Mouse (Mus musculus) right cerebral cortex, postnatal 10 days (tissue): ENCODE results near the gene Kdm5c.
"Not testable (repeated sequence)": the region's sequence is repeated elsewhere in the genome, so short reads cannot be mapped to it uniquely, and the experiment has no call there.

Source experiments
- DNase-seq, 2 experiments: peaks; one replicate each; pipeline ENCODE4 v3.0.0; 2021; ENCODE audit warnings: low spot score in 2 of 2

The Kdm5c gene

DNA sequence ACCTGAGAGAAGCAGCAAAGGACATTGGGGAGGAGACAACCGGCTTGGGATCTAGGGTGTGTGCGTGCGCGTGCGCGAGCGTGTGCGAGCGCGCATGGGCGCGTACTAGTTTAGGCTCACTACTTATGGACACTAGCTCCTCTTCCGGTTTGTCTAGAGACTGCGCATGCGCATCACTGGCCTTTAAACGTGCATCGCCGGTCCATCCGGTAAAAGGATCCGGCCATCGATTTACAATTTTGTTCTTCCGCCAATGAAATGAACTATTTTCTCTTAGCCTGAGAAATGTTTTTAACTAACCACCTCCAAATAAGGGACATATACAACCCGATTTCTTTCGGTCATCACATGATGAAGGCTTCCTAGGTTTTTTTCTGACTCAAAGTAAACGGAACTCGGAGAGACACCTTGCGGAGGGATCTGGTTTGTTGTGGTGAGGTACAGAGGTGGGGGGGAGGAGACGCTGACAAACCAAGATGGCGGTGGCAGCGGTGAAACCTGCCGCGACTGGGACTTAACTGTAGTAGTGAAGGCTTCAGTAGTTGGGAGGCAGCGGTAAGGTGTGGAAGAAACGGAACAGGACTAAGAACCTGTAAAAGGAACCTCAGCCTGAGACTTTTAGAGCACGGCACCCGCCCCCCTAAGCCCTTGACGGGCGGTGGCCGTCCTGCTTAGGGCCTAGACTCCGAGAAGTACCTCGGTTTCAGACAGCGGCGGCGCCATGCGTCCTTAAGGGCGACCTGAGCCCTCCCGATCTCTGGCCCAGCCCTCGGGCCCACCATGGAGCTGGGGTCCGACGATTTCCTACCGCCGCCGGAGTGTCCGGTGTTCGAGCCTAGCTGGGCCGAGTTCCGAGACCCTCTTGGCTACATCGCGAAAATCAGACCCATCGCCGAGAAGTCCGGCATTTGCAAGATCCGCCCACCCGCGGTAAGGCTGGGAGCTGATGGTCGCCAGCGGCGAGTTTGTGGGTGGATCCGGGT, at the start of gene Kdm5c:
Gene Kdm5c, plus strand, starts transcription at position 240 of the 983 bp plus-strand sequence.
- DNase-seq: peak; percentile 97 to 100

DNA sequence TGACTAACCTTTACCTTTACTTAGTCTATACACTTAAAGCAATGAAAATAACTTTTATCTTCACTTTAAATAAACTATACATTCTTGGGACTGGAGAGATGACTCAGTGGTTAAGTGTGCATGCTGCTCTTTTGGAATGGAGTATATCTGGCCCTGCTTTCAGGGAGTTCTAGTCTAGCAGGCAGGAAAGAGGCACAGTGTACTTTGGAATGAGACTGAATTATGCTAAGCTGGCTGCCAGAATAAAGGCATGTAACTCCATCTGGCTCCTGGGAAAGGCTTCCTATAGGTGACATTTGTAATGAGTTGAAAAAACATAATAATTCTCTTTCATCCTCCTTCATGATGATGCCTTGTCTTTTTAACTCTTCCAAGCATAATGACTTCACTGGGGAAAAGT, 45.7 kb upstream of the Kdm5c start:
- no peak for DNase-seq

DNA sequence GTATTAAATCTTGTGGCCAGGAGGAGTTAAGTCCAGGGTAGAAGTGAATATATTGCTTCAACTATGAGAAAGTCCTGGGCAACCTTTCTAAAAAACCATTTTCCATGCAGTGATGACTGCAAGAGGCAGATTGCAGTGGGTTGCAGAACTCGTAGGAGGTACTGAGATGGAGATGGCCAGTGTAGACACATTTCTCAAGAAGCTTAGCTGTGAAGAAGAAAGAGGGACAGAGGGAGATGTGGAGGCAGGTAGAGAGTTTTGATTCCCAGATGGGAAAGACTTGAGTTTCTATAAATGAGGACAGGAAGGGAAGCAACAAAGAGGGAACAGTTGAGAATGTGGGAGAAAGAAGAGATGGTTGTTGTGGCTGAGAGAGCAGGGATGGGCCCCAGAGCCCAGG, 41.6 kb upstream of the Kdm5c start:
- no peak for DNase-seq

DNA sequence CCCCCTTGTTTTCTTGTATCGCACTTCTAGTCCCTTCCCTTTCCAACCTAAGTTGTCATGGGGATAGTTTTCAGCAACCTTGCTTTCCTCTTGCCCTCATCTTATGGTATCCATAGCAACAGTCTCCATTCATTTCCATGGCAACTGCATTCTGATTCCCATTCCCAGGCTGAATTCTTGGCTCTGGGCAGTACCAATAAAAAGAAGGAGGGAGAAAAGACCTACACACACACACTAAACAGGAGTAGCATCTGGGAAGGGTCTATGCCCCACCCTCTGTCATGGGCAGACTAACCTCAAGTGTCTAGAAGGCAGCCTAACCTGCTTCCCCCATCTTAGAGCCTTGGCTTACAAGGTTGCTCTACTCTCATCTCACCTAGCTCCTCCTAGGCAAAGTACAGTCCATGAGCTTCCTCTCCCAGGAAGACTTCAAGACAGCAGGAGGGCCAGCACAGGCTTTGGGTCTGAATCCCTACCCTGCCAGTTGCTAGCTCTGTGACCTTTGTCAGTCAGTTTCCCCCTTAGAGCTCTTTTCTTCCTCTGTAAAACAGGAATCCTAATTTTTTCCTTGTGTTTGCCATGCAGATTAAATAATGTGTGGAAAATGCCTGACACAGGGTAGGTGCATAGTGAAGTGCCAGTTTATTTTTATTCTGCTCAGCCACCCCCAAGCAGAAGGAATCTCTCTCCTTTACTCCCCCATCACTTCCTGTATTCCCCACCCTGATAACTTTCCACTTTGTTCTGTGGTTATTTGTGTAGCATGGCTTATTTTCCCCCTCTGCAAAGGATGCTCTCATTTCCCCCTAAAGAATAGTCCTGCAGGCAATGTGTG, 34.8 kb upstream of the Kdm5c start:
- peak in 1 of 2 experiments; percentile 47 for DNase-seq

DNA sequence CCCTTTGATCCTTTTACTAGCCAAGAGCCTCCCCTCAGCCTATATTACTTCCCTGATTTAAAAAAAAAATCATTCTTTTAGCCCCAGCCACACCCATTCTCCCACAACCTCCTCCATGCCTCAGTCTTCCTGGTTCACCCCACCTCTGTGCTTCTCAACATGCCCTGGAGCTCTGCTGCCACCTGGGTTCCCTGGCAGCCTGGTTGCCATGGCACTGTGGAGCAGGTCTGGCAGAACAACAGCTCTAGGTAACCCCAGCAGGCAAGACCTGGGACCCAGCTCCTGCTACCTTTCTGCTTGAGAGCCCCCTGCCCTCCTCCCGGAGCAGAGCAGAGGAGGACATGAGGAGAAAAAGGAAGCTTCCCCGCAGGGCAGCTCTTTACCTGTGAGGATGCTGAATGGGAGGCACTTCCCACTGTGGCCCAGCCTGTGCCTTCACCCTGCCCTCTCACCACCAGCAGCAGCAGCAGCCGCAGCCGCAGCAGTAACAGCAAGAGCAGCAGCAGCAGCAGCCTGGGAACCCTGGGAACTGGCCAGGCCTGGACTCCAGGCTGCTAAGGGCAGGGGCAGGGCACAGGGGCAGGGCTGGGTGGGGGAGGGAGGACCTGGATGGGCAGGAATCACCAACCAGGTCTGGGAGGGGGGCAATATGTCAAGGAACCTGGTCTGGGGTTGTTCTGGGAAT, 30.9 kb upstream of the Kdm5c start:
- DNase-seq: no peak

DNA sequence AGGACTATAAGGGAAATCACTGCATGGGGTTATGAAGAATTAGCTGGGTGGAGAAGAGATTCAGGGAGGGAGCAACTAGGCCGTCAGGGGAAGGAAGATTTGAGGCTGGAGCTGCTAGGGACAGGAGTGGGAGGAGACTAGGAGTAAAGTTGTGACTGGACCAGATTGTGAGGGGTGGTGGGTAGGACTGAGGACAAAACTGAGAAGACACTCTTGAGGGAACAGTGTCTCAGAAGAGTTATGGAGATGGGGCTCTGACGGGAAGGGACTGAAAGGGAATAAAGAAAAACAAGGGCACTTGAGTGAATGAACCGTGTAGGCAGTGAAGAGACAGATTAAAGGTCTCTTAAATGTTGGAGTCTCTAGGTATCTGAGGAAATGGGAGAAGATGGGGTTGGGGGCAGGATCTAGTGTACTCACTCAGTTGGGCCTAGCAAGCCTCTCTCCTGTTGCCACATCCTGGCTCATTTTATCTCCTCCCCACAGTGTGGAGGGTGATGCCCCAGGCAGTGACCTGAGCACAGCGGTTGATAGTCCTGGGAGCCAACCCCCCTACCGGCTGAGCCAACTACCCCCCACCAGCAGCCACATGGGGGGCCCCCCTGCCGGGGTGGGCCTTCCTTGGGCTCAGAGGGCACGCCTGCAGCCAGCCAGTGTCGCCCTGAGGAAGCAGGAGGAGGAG, 30.3 kb upstream of the Kdm5c start:
- DNase-seq: no peak

DNA sequence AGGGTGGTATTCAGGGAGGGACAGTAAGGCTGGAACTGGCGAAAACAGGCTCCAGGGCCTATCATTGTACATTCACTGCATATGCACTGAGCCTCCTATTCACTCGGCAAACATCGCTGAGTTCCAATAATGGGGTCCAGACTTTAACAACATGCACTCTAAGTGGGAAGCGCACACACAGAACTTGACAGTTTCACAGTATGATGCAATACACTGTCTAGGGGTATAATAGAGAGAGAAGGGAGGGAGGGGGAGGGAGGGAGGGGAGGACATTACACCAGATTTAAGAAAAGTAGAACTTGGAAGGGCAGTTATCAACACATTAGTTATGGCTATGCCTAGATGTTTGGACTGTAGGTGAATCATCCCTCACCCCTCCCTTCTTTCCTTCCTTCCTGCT, 29.6 kb upstream of the Kdm5c start:
- no peak for DNase-seq

DNA sequence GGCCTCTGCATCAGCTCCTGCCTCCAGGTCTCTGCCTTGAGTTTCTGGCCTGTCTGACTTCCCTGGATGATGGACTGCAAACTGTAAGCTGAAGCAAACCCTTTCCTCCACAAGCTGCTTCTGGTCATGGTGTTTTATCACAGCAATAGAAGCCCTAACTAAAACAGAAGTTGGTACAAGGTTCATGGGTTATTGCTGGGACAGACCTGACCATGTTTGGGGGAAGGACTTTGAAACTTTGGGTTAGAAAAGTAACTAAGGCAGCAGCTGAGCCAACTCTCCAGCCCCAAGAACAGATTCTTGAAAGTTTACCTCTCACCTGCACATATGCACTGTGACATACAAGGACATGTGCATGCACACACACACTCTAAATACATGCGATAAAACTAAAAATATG, 27.3 kb upstream of the Kdm5c start:
- DNase-seq: no peak

DNA sequence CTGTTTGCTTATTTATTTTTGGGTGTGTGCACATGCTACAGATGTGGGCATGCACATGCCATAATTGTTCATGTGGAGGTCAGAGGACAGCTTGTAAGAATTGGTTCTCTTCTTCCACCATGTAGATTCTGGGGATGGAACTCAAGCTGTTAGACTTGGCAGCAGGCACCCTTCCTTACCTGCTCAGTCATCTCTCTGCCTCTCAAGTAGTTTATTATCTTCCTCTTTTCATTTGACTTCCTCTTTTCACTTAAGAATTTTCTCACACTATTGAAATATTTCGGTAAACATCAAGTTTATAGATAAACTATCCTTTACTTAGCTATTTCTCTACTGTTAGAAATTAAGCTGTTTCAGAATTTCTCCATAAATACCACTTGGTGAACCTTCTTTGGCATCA, 18.1 kb upstream of the Kdm5c start:
- no peak for DNase-seq

DNA sequence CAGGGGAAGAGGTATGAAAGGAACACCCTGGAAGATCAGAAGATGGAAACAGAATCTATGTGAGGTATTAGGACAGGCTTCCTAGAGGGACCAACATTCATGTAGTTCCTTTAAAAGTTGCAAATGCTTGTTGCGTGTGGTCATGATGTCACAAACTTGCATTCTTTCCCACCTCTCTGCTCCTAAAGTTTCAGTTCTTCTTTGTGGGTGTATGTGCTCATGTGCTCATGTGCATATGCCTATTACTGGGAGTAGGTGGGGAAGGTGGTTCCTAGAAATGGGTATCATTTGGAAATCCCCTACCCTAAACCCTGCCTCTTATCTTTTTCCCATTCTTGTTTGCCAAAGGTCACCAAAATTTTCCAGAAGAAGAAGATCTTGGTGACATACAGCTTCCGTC, 14.3 kb upstream of the Kdm5c start:
- DNase-seq: no peak

DNA sequence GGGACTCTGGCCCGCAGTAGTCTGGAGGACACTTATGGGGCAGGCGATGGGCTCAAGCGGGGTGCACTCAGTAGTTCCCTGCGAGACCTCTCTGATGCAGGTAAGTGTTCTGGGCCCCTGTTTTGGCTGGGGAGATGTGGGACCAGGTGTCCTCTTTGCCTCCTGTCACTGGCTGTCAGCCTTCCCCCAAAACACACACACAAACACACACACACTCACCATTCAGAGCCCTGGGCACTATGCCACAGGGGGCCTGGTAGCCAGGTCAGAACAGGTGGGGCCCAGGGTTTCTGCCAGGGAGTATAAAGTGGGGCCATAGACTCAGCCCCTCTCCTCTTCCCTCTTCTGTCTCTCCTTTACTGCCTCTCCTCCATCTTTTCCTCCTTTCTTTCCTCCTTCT, 11.1 kb upstream of the Kdm5c start:
- no peak for DNase-seq

DNA sequence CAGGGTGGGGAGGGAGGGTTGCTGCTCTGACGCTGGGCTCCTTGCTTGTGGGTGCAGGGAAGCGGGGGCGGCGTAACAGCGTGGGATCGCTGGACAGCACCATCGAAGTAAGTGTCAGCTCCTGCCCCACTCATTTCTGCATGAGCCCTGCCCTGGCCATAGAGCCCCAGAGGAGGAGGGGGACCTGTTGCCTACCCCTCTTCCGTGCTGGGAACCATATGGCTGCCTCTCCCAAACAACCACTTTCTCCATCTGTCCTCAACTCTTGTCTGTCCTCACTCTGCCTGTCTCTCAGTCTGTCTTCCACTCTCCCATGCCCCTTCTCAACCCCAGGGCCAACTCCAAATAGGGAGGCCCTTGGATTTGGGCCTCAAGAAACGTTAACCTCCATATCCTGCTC, 10.6 kb upstream of the Kdm5c start:
- no peak for DNase-seq

DNA sequence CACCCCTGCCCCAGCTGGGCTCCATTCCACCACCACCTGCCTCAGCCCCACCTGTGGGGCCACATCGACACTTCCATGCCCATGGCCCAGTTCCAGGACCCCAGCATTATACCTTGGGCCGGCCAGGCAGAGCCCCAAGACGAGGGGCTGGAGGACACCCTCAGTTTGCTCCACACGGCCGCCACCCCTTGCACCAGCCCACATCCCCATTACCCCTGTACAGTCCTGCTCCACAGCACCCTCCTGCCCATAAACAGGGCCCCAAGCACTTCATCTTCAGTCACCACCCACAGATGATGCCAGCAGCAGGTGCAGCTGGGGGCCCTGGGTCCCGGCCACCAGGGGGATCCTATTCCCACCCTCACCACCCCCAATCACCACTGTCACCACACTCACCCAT, 9.5 kb upstream of the Kdm5c start:
- no peak for DNase-seq

DNA sequence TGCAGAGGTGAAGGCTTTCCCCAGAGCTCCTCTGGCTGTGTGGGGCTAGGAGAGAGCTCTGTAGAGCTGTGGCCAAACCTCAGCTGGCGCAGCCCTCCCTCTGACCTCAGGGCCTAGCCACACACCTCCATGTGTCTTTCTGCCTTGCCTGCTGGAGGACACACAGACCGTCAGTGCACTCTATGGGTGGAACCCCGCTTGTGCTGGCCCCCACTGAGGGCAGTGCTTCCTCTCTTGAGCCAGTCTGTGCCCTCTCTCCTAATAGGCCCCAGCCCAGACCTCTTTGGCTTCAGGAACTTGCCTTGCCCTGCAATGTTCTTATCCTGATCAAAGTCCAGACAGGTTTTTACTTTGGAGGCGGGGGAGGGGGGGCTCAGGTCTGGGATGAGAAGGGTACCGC, 8.5 kb upstream of the Kdm5c start:
- DNase-seq: no peak

DNA sequence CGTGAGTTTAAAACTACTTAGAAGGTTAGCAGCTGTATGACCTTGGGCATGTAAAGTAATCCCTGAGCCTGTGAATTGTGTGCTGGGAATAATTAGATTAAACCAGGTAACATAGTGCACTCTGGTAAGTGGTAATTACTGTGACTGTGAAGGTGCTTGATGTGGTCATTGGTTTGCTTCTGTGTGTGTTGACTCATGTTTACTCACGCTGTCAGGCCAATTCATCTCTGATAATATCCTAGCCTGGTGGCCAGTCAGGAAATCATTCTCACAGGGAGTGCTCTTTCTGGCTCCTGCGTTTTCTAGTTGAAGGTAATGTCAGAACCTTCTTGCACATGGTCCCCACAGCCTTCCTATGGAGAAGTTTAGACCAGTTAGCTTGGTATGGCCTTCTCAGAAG, 1.3 kb downstream of the Kdm5c start:
- DNase-seq: no peak

DNA sequence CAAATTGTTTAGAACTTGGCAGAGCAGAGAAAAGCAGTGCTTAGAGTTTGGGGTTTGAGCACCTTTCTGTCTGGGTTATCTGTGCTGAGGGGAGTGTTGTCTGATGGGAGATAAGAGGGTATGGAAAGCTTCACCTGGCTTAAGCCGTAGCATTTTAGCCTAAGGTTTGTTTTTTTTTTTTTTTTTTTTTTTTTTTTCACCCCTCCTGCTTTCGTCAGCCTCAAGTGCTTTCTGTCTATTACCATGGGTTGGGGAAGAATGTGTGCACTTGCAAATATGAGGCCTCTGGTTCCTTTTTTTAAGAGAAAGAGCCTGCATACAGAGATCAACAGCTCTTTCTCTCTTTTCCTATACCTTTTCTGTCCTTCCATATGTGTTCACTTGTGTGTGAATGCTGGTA, 2.9 kb downstream of the Kdm5c start:
- DNase-seq: no peak

DNA sequence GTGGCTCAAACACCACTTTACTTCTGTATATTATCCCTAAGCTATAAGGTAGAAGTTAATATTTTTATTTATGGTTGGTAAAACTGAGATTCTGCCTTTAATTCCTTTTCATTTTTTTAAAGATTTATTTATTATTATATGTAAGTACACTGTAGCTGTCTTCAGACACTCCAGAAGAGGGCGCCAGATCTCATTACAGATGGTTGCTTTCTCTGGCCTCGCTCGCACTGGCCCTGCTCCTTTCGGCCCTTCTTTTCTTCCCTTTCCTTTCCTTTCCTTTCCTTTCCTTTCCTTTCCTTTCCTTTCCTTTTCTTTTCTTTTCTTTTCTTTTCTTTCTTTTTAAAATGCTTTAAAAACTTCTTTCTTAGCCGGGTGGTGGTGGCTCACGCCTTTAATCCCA, 10.3 kb downstream of the Kdm5c start:
- not testable (repeated sequence) for DNase-seq

DNA sequence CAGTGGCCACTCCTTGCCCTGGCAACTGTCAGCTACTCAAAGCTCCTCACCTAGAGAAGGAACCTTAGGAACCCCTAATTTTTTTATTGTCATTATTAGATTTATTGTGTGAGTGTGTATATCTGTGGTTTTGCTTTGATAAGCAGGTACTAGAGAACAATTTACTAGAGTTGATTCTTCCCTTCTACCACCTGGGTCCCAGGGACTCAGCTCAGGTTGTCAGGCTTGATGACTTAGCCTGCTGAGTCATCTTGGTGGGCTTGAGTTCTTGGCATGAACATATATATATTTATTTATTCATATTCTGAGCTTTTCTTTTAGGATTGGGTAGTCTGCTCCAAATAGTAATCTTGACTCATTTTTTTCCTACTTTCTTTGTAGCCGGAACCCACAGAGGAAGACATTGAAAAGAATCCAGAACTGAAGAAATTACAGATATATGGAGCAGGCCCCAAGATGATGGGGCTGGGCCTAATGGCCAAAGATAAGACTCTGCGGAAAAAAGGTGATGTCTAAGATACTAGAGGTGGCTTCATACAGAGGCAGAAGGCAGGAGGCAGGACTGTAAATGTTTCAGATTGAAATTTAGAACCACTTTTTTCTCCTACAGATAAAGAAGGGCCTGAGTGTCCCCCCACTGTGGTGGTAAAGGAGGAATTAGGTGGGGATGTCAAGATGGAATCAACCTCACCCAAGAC, 11.8 kb downstream of the Kdm5c start:
- DNase-seq: no peak

DNA sequence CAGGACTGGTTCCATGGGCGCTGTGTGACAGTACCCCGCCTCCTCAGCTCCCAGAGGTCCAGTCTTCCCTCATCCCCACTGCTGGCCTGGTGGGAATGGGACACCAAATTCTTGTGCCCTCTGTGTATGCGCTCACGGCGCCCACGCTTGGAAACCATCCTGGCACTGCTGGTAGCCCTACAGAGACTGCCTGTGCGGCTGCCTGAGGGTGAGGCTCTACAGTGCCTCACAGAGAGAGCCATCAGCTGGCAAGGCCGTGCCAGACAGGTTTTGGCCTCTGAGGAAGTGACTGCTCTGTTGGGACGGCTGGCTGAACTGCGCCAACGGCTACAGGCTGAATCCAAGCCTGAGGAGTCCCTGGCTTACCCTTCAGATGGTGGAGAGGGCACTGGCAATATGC, 38.4 kb downstream of the Kdm5c start:
- DNase-seq: no peak

DNA sequence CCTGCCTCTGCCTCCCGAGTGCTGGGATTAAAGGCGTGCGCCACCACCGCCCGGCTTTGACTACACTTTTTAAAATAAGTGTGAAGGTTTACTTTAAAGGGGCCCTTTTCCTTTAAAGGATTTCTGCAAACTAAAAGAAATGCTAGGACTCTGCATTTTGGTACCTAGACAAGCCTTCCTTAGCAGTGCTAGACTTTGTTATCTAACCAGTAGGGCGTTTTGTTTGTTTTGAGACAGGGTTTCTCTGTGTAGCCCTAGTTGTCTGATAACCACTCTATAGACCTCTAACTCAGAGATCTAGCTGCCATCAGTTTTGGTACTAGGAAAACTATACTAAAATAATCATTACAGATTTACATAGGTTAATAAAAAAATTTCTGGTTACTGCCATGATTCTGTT, 46.6 kb downstream of the Kdm5c start:
- DNase-seq: no peak

DNA sequence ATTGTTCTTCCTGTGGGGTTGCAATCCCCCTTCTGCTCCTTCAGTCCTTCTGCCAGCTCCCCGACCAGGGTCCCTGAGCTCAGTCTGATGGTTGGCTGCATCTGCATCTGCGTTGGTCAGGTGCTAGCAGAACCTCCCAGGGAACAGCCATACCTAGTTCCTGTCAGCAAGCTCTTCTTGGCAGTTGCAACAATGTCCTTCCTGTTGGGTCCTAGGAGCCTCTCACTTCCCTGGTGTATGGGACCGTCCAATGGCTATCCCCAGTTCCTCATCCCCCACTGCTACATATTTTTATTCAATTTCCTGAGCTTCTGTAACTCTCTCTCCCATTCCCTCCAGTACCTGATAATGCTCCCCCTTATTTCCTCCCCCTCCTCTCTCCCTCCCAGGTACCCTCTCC, 51.9 kb downstream of the Kdm5c start:
- no peak for DNase-seq
